Mouse (Mus musculus) retina, adult 2 months (tissue): Measurements from ENCODE around the gene Mpnd.

Experiments
- DNase-seq: peaks from one replicate; pipeline ENCODE4 v3.0.0-alpha.2; 2012; ENCODE audit warnings: low read depth, low spot score

The Mpnd gene

GRCm38 (mm10) chr17:56020400-56021084, 15.0 kb downstream of the Mpnd start:
- DNase-seq, result no peak

GRCm38 (mm10) chr17:56021161-56021910, 15.8 kb downstream of the Mpnd start:
- DNase-seq, result no peak

- DNase-seq, result no peak
Measured at GRCm38 (mm10) chr17:56022131-56022988, 16.8 kb downstream of the Mpnd start.

GRCm38 (mm10) chr17:56022989-56023290, 17.4 kb downstream of the Mpnd start:
- no peak for DNase-seq

- DNase-seq, result no peak
Measured at GRCm38 (mm10) chr17:56023386-56023785, 17.9 kb downstream of the Mpnd start.

GRCm38 (mm10) chr17:56024476-56024875, 19.0 kb downstream of the Mpnd start:
- DNase-seq, result no peak

- no peak for DNase-seq
Measured at GRCm38 (mm10) chr17:56024931-56025330, 19.4 kb downstream of the Mpnd start.

GRCm38 (mm10) chr17:56026303-56026702, 20.8 kb downstream of the Mpnd start:
- no peak for DNase-seq

GRCm38 (mm10) chr17:56026881-56027280, 21.4 kb downstream of the Mpnd start:
- no peak for DNase-seq

GRCm38 (mm10) chr17:56027801-56028441, 22.4 kb downstream of the Mpnd start:
- DNase-seq, result no peak

GRCm38 (mm10) chr17:56030238-56030870, 24.8 kb downstream of the Mpnd start:
- DNase-seq, result no peak

- DNase-seq, result no peak
Measured at GRCm38 (mm10) chr17:56030919-56031318, 25.4 kb downstream of the Mpnd start.

- DNase-seq, result no peak
Measured at GRCm38 (mm10) chr17:56031431-56031830, 25.9 kb downstream of the Mpnd start.

GRCm38 (mm10) chr17:56032127-56032733, 26.7 kb downstream of the Mpnd start:
- no peak for DNase-seq

- DNase-seq, result no peak
Measured at GRCm38 (mm10) chr17:56032831-56033230, 27.3 kb downstream of the Mpnd start.

- DNase-seq, result no peak
Measured at GRCm38 (mm10) chr17:56034040-56034725, 28.7 kb downstream of the Mpnd start.

- DNase-seq, result no peak
Measured at GRCm38 (mm10) chr17:56034726-56035100, 29.2 kb downstream of the Mpnd start.

GRCm38 (mm10) chr17:56035216-56035615, 29.7 kb downstream of the Mpnd start:
- no peak for DNase-seq

GRCm38 (mm10) chr17:56036176-56036900, 30.8 kb downstream of the Mpnd start, which contains the start of gene Sh3gl1:
Gene Sh3gl1 (minus strand): TSS chr17:56036635.
- DNase-seq, result peak; percentile 99

- DNase-seq, result no peak
Measured at GRCm38 (mm10) chr17:56036901-56037287, 31.4 kb downstream of the Mpnd start.
